In the genomic region with DNA sequence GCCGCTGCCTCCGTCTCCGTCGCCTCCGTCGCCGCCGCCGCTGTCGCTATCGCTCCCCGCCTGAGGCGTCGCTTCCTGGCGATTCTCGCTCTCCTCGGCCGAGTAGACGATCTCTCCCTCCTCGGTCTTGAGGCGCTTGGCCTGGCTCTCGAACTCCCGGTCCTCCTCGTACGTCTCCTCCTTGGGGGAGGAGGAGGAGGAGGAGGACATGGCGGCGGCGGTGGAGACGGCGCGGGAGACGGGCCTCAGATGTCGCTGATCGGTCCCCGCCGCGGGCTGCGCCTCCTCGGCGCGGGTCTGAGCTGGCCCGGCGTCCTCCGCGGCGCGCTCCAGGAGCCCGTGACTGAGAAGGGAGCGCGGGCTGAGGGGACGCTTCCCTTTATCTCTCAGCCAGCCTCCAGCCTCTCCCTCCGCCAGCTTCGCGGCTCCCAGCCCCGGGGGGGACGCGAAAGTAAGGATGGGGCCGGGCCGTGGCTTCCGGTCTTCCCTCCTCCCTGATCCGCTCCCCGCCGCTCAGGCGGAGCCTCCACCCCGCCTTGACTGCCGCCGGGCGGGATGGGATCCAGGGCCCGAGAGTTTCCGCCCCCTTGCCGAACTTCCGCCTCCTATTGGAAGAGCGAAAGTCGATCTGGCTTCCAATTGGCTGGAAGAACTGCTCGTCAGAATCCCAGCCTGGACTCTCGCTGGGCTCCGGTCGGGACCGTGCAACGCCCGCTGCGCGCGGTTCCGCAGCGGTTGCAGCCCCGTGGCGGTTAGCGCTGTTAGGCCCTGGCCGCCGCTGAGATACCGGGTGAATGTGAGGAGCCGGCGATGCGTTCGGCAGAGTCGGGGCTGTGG, we compare ENCODE assay signal across 8 mouse cellular contexts. TPM values are rescaled to one million over a fixed set of nuclear protein-coding genes. Genes with fewer than 3 reads are reported as not detected.
DNase-seq lines count a peak whose midpoint lies in the region; ATAC-seq and TF ChIP-seq lines count a peak whose summit lies in the region.

Hnrnpll (minus strand) TSS at position 552 of the 837 bp plus-strand sequence.

- peak within 1 kb of the TSS; percentile 99 for H3K9ac ChIP-seq in kidney, embryonic 14.5 days (ENCODE audit: low read depth, low read length)
- peak within 1 kb of the TSS; percentile 89 for H3K9ac ChIP-seq in limb, embryonic 15.5 days

- peaks cover 9% of the 10 kb centered on the region for H3K4me1 ChIP-seq in bone marrow macrophage, adult 2 months (ENCODE audit: control insufficient read depth, insufficient read depth, low read length)
- peaks cover 2% of the 10 kb centered on the region; the same call in 1 of the 2 replicates for H3K4me1 ChIP-seq in embryonic fibroblast, embryonic 13.5 days (ENCODE audit: control insufficient read depth, insufficient read depth, low read length)
- H3K4me1 ChIP-seq in kidney, embryonic 14.5 days (ENCODE audit: control insufficient read depth, insufficient read depth, low read length): peaks cover 14% of the 10 kb centered on the region
- peaks cover 7% of the 10 kb centered on the region for H3K4me1 ChIP-seq in limb, embryonic 15.5 days

- peak; percentile 77 for TF ChIP-seq POLR2A in bone marrow macrophage, adult 2 months (IDR thresholded peaks at IDR 0.05; ENCODE audit: borderline replicate concordance, low read depth, low read length)
- peak; percentile 90 for TF ChIP-seq POLR2A in embryonic fibroblast, embryonic 13.5 days (IDR thresholded peaks at IDR 0.05; ENCODE audit: low read depth, low read length)

- no peak for TF ChIP-seq CTCF in bone marrow macrophage, adult 2 months (IDR thresholded peaks at IDR 0.05; ENCODE audit: low read depth, low read length)
- TF ChIP-seq CTCF in embryonic fibroblast, embryonic 13.5 days (IDR thresholded peaks at IDR 0.05; ENCODE audit: borderline replicate concordance, insufficient read depth, low read length): no peak

- WGBS in kidney, embryonic 14.5 days: under 1% methylated on average over 84 of the region's 97 CpGs
- under 1% methylated on average over 91 of the region's 97 CpGs for WGBS in limb, embryonic 15.5 days

- peak within 1 kb of the TSS; percentile 62 for H3K4me2 ChIP-seq in kidney, embryonic 14.5 days (replicated peaks; ENCODE audit: low read depth, low read length)
- H3K4me2 ChIP-seq in limb, embryonic 15.5 days: peak within 1 kb of the TSS; percentile 65

- no peaks in the 10 kb centered on the region for H3K27me3 ChIP-seq in kidney, embryonic 14.5 days (ENCODE audit: control insufficient read depth, insufficient read depth, low read length)
- no peaks in the 10 kb centered on the region for H3K27me3 ChIP-seq in limb, embryonic 15.5 days

- ATAC-seq in kidney, embryonic 14.5 days (ENCODE audit: low FRiP score, low TSS enrichment): peak; percentile 99
- peak; percentile 98 for ATAC-seq in limb, embryonic 15.5 days (ENCODE audit: insufficient number of reproducible peaks, low FRiP score, low TSS enrichment, low read depth)

- H3K27ac ChIP-seq in bone marrow macrophage, adult 2 months (ENCODE audit: insufficient read depth, low read depth, low read length): peak within 1 kb of the TSS; percentile 98
- H3K27ac ChIP-seq in embryonic fibroblast, embryonic 13.5 days (ENCODE audit: insufficient read depth, low read length): peak within 1 kb of the TSS; percentile 91
- peak within 1 kb of the TSS; percentile 99 for H3K27ac ChIP-seq in kidney, embryonic 14.5 days (ENCODE audit: low read depth, low read length)
- H3K27ac ChIP-seq in limb, embryonic 15.5 days: peak within 1 kb of the TSS; percentile 99

- peak within 1 kb of the TSS; percentile 89 for H3K4me3 ChIP-seq in bone marrow macrophage, adult 2 months (ENCODE audit: insufficient read depth, low read length)
- peak within 1 kb of the TSS; percentile 99 for H3K4me3 ChIP-seq in embryonic fibroblast, embryonic 13.5 days (ENCODE audit: insufficient read depth, low read length)
- peak within 1 kb of the TSS; percentile 90 for H3K4me3 ChIP-seq in kidney, embryonic 14.5 days (ENCODE audit: low read length)
- H3K4me3 ChIP-seq in limb, embryonic 15.5 days: peak within 1 kb of the TSS; percentile 82

- peak; percentile 92 for DNase-seq in A20 (ENCODE audit: low read depth, low spot score)
- peak; percentile 98 to 99 for DNase-seq in heart, adult 9 months (ENCODE audit: low spot score in 2 of 2)
- DNase-seq in monocyte, adult 2 months (ENCODE audit: low read depth in 1 of 2, low spot score in 2 of 2): peak; percentile 90
- DNase-seq in spleen, postnatal 36 days (ENCODE audit: low spot score in 2 of 2): peak; percentile 82 to 88

- H3K36me3 ChIP-seq in kidney, embryonic 14.5 days (ENCODE audit: control insufficient read depth, insufficient read depth, low read length): no peaks in the 10 kb centered on the region; the same call in 1 of the 2 replicates
- no peaks in the 10 kb centered on the region for H3K36me3 ChIP-seq in limb, embryonic 15.5 days

- no peaks in the 10 kb centered on the region for H3K9me3 ChIP-seq in kidney, embryonic 14.5 days (ENCODE audit: control insufficient read depth, low read length)
- no peaks in the 10 kb centered on the region for H3K9me3 ChIP-seq in limb, embryonic 15.5 days

RNA-seq across cellular contexts. Expression of gene Hnrnpll, which starts in this region (rescaled TPM):
- 44.9 and 47.7 TPM in 2 replicates for polyA plus RNA-seq in bone marrow macrophage, adult 2 months (2012; ENCODE audit: insufficient read depth, insufficient read length, missing spikeins)
- 56.4 and 62.8 TPM in 2 replicates for polyA plus RNA-seq in embryonic fibroblast, embryonic 13.5 days (2011; ENCODE audit: insufficient read length, low read depth, missing spikeins)
- polyA plus RNA-seq in kidney, embryonic 14.5 days (2014; fragmentation: Nextera tagmentation; extraction: Ambion mirVana): 75.2 and 90.1 TPM in 2 replicates
- 41.9 and 47.6 TPM in 2 replicates for polyA plus RNA-seq in limb, embryonic 15.5 days (2015; fragmentation: Nextera tagmentation; extraction: Ambion mirVana)

Comparison
In these comparisons a context has a peak if more than half of its experiments do, and no peak if none do; other contexts are left out.
1. Peak in every context shown above with its lines: DNase-seq, ATAC-seq, H3K4me3 ChIP-seq and H3K27ac ChIP-seq.